Comparison of ENCODE assay signal across 9 mouse cellular contexts in genomic region chr4:133007513-133008380, GRCm38 (mm10). TPM values are rescaled to one million over a fixed set of nuclear protein-coding genes. Genes with fewer than 3 reads are reported as not detected.
DNase-seq lines count a peak whose midpoint lies in the region; ATAC-seq and TF ChIP-seq lines count a peak whose summit lies in the region.
"Had no signal": no experiment of that assay in that cellular context is flagged by ENCODE, and none has a peak within 500 bp of the region (broad histone marks: within the 10 kb centered on the region; RNA-seq: fewer than 3 reads in every experiment).

No protein-coding gene starts in this region.

- intact Hi-C loops in left cerebral cortex, postnatal 36 days (cut with DNase I), result no loop called here

- no peak overlapping the region for H3K4me2 ChIP-seq in lung, postnatal 0 days (replicated peaks; ENCODE audit: low read depth, low read length)
- H3K4me2 ChIP-seq: lung, embryonic 14.5 days had no signal

- DNase-seq in heart, embryonic 10.5 days (ENCODE audit: low spot score), result no peak
- no peak for DNase-seq in heart, adult 18-20 months
- DNase-seq in induced T-regulatory cell, adult 2 months (ENCODE audit: low read depth), result peak; percentile 18
- DNase-seq in liver, adult 2 months (ENCODE audit: extremely low read depth, low read depth, low spot score), result peak; percentile 92
- DNase-seq in left cerebral cortex, postnatal 36 days (ENCODE audit: low spot score in 2 of 2), result no peak
- DNase-seq in frontal cortex, postnatal 36 days (ENCODE audit: low spot score in 2 of 2), result no peak
- DNase-seq in lung, postnatal 0 days (ENCODE audit: low spot score), result no peak
- DNase-seq: lung, embryonic 14.5 days had no signal

- peaks cover 4% of the 10 kb centered on the region; the same call in 1 of the 2 replicates for H3K79me2 ChIP-seq in liver, adult 2 months (ENCODE audit: control insufficient read depth, insufficient read depth, low read length)

- peaks cover 40% of the 10 kb centered on the region for H3K4me1 ChIP-seq in heart, embryonic 10.5 days
- peaks cover 2% of the 10 kb centered on the region for H3K4me1 ChIP-seq in ES-Bruce4 (ENCODE audit: control insufficient read depth, insufficient read depth, low read length)
- no peaks in the 10 kb centered on the region for H3K4me1 ChIP-seq in liver, adult 2 months (ENCODE audit: control insufficient read depth, insufficient read depth, low read length)
- H3K4me1 ChIP-seq in lung, postnatal 0 days (ENCODE audit: insufficient read depth, low read depth, low read length), result no peaks in the 10 kb centered on the region; the same call in 1 of the 2 replicates

- no peak for TF ChIP-seq CTCF in ES-Bruce4 (IDR thresholded peaks at IDR 0.05; ENCODE audit: low read depth, low read length)
- TF ChIP-seq CTCF in liver, adult 2 months (IDR thresholded peaks at IDR 0.05; ENCODE audit: low read depth, low read length), result no peak
- no peak for TF ChIP-seq CTCF in lung, postnatal 0 days (IDR thresholded peaks at IDR 0.05)

- no peaks in the 10 kb centered on the region for H3K9me3 ChIP-seq in heart, embryonic 10.5 days
- no peaks in the 10 kb centered on the region for H3K9me3 ChIP-seq in ES-Bruce4 (replicated peaks; ENCODE audit: control insufficient read depth, insufficient read depth, low read length, poor library complexity, severe bottlenecking)
- H3K9me3 ChIP-seq in lung, postnatal 0 days (ENCODE audit: low read length), result no peaks in the 10 kb centered on the region

- TF ChIP-seq EP300 in ES-Bruce4 (IDR thresholded peaks at IDR 0.05; ENCODE audit: insufficient read depth, low read depth, low read length), result peak; percentile 69; the same call in 1 of the 2 replicates
- no peak for TF ChIP-seq EP300 in lung, postnatal 0 days (IDR thresholded peaks at IDR 0.05)

- TF ChIP-seq POLR2A in ES-Bruce4 (IDR thresholded peaks at IDR 0.05; ENCODE audit: insufficient read depth, low read length), result no peak
- TF ChIP-seq POLR2A in liver, adult 2 months (IDR thresholded peaks at IDR 0.05; ENCODE audit: extremely low read depth, insufficient read depth, low read length), result 0 out of 2 replicates have a peak, but pooled peaks have one; percentile 42

- no peak overlapping the region for H3K9ac ChIP-seq in ES-Bruce4 (ENCODE audit: low read depth, poor library complexity, severe bottlenecking)
- H3K9ac ChIP-seq in liver, adult 2 months (ENCODE audit: low read depth, low read length), result peak overlapping the region; percentile 82
- no peak overlapping the region for H3K9ac ChIP-seq in lung, postnatal 0 days (replicated peaks; ENCODE audit: low read depth)
- H3K9ac ChIP-seq: lung, embryonic 14.5 days had no signal

- peaks cover 6% of the 10 kb centered on the region; the same call in 1 of the 2 replicates for H3K27me3 ChIP-seq in heart, embryonic 10.5 days (ENCODE audit: insufficient read depth, poor library complexity, severe bottlenecking)
- no peaks in the 10 kb centered on the region for H3K27me3 ChIP-seq in ES-Bruce4 (ENCODE audit: control insufficient read depth, insufficient read depth, low read length, poor library complexity, severe bottlenecking)
- H3K27me3 ChIP-seq in liver, adult 2 months (ENCODE audit: control insufficient read depth, insufficient read depth, low read length), result no peaks in the 10 kb centered on the region
- H3K27me3 ChIP-seq in lung, postnatal 0 days (replicated peaks; ENCODE audit: insufficient read depth, low read length), result 0 out of 2 replicates have a peak, but pooled peaks cover 5% of the 10 kb centered on the region

- H3K27ac ChIP-seq in heart, embryonic 10.5 days, result peak overlapping the region; percentile 65
- H3K27ac ChIP-seq in ES-Bruce4 (ENCODE audit: insufficient read depth, low read length), result 0 out of 2 replicates have a peak overlapping the region, but pooled peaks have one; percentile 5
- H3K27ac ChIP-seq in liver, adult 2 months (replicated peaks; ENCODE audit: insufficient read depth, low read depth, low read length), result peak overlapping the region; percentile 95
- no peak overlapping the region for H3K27ac ChIP-seq in lung, postnatal 0 days (ENCODE audit: low read length)

- no peak for ATAC-seq in lung, postnatal 0 days

- WGBS in heart, embryonic 10.5 days, result 15% methylated on average over 15 of the region's 15 CpGs
- 18% methylated on average over 15 of the region's 15 CpGs for WGBS in liver, adult 2 months
- 38% methylated on average over 15 of the region's 15 CpGs for WGBS in lung, postnatal 0 days

- no peaks in the 10 kb centered on the region for H3K36me3 ChIP-seq in heart, embryonic 10.5 days
- H3K36me3 ChIP-seq in ES-Bruce4 (ENCODE audit: control insufficient read depth, insufficient read depth, low read length, poor library complexity, severe bottlenecking), result no peaks in the 10 kb centered on the region
- H3K36me3 ChIP-seq in liver, adult 2 months (ENCODE audit: control insufficient read depth, insufficient read depth, low read length), result peaks cover 3% of the 10 kb centered on the region; the same call in 1 of the 2 replicates
- H3K36me3 ChIP-seq in lung, postnatal 0 days (ENCODE audit: insufficient read depth, low read length), result no peaks in the 10 kb centered on the region

- peak overlapping the region; percentile 19; the same call in 1 of the 2 replicates for H3K4me3 ChIP-seq in heart, embryonic 10.5 days
- no peak overlapping the region for H3K4me3 ChIP-seq in ES-Bruce4 (ENCODE audit: low read depth, low read length)
- peak overlapping the region; percentile 60 for H3K4me3 ChIP-seq in liver, adult 2 months (ENCODE audit: insufficient read depth, low read depth, low read length)
- no peak overlapping the region for H3K4me3 ChIP-seq in lung, postnatal 0 days (ENCODE audit: low read depth, low read length)

RNA-seq across cellular contexts. Expression of gene Ahdc1, which starts 3.3 kb away (rescaled TPM):
- polyA plus RNA-seq in heart, embryonic 10.5 days (2016; fragmentation: Nextera tagmentation; extraction: Ambion mirVana), result 8.4 and 12.2 TPM in 2 replicates
- 10 to 100 TPM; 36.3 to 38.5 TPM for total RNA-seq in heart, adult 18-20 months (2021)
- 88.2 and 102 TPM in 2 replicates for polyA plus RNA-seq in ES-Bruce4 (2011; ENCODE audit: insufficient read depth, insufficient read length, low read depth, missing spikeins)
- total RNA-seq in liver, adult 2 months (2014; rRNA removed), result 2.4 and 4.1 TPM in 2 replicates
- 8.7 and 8.8 TPM in 2 replicates for polyA plus RNA-seq in liver, adult 2 months (2012; rRNA removed)
- total RNA-seq in left cerebral cortex, postnatal 36 days (2021), result 100 to 1,000 TPM in 1 of 2 experiments, 10 to 100 TPM in 1; 91.3 to 110 TPM
- 3.9 and 4.4 TPM in 2 replicates for polyA plus RNA-seq in lung, postnatal 0 days (2015; fragmentation: Nextera tagmentation; extraction: Ambion mirVana)

RNA-seq across cellular contexts. Expression of gene Fgr, which starts 33.9 kb away (rescaled TPM):
- 0.36 and 0.43 TPM in 2 replicates for polyA plus RNA-seq in heart, embryonic 10.5 days (2016; fragmentation: Nextera tagmentation; extraction: Ambion mirVana)
- total RNA-seq in heart, adult 18-20 months (2021), result under 1 TPM; 0.57 to 0.69 TPM
- 0.70 and 1.9 TPM in 2 replicates for polyA plus RNA-seq in ES-Bruce4 (2011; ENCODE audit: insufficient read depth, insufficient read length, low read depth, missing spikeins)
- total RNA-seq in liver, adult 2 months (2014; rRNA removed), result 1.2 and 1.3 TPM in 2 replicates
- polyA plus RNA-seq in liver, adult 2 months (2012; rRNA removed), result 0.86 and 1.6 TPM in 2 replicates
- under 1 TPM in 1 of 2 experiments, not detected in 1; 0.17 TPM for total RNA-seq in left cerebral cortex, postnatal 36 days (2021)
- polyA plus RNA-seq in lung, postnatal 0 days (2015; fragmentation: Nextera tagmentation; extraction: Ambion mirVana), result 4.0 and 4.7 TPM in 2 replicates

Comparison
In these comparisons a context has a peak if more than half of its experiments do, and no peak if none do; other contexts are left out.
1. DNase-seq: peak in induced T-regulatory cell, adult 2 months (single experiment) and liver, adult 2 months (single experiment); none in heart, embryonic 10.5 days (single experiment), heart, adult 18-20 months (0 of 2), left cerebral cortex, postnatal 36 days (0 of 2), frontal cortex, postnatal 36 days (0 of 2) and lung, postnatal 0 days (single experiment).
2. H3K4me3 ChIP-seq: peak in heart, embryonic 10.5 days (single experiment) and liver, adult 2 months (single experiment); none in ES-Bruce4 (single experiment) and lung, postnatal 0 days (single experiment).